Mouse (Mus musculus) liver, adult 2 months (tissue): Measurements from ENCODE around the gene Rrp7a. TPM values are rescaled to one million over a fixed set of nuclear protein-coding genes. Genes with fewer than 3 reads are reported as not detected.

Source experiments
- DNase-seq: peaks from one replicate; pipeline ENCODE4 v3.0.0-alpha.2; 2011; ENCODE audit warnings: low read depth, low spot score; ENCODE audit errors: extremely low read depth
- H3K27ac ChIP-seq: fragments of 200-500 bp; replicated peaks from 2 replicates; pipeline ENCODE4 v1.5.1; 2012; ENCODE audit warnings: low read depth, mild to moderate bottlenecking, control low read depth, inconsistent platforms, low read length; ENCODE audit not compliant: insufficient read depth
- H3K27me3 ChIP-seq: fragments of 200-500 bp; 2 replicates; pipeline ENCODE4 v1.6.1; 2012; ENCODE audit warnings: mild to moderate bottlenecking, moderate library complexity, low read length, inconsistent platforms; ENCODE audit not compliant: control insufficient read depth, insufficient read depth
- H3K36me3 ChIP-seq: fragments of 200-500 bp; 2 replicates; pipeline ENCODE4 v1.6.1; 2012; ENCODE audit warnings: low read length, inconsistent platforms; ENCODE audit not compliant: control insufficient read depth, insufficient read depth
- H3K4me1 ChIP-seq: fragments of 200-500 bp; 2 replicates; pipeline ENCODE4 v1.6.1; 2011; ENCODE audit warnings: low read length; ENCODE audit not compliant: control insufficient read depth, insufficient read depth
- H3K4me3 ChIP-seq: fragments of 200-500 bp; 2 replicates; pipeline ENCODE4 v1.5.1; 2011; ENCODE audit warnings: low read depth, mild to moderate bottlenecking, control low read depth, low read length, moderate library complexity; ENCODE audit not compliant: insufficient read depth
- H3K79me2 ChIP-seq: fragments of 200-500 bp; 2 replicates; pipeline ENCODE4 v1.6.1; 2012; ENCODE audit warnings: inconsistent platforms, mild to moderate bottlenecking, low read length, moderate library complexity; ENCODE audit not compliant: control insufficient read depth, insufficient read depth
- H3K9ac ChIP-seq: fragments of 200-500 bp; 2 replicates; pipeline ENCODE4 v1.6.1; 2012; ENCODE audit warnings: low read depth, mild to moderate bottlenecking, control low read depth, inconsistent platforms, low read length
- CTCF ChIP-seq: fragments of 200-500 bp; IDR thresholded peaks from 2 replicates; pipeline ENCODE4 v1.5.1; 2011; ENCODE audit warnings: low read depth, low read length, control low read depth
- POLR2A ChIP-seq: fragments of 200-500 bp; IDR thresholded peaks from 2 replicates; pipeline ENCODE4 v1.6.1; 2011; ENCODE audit warnings: low read length, control low read depth; ENCODE audit not compliant: insufficient read depth; ENCODE audit errors: extremely low read depth
- WGBS: fragments of 180-500 bp; shearing (Covaris S2); methylation state at CpG from one replicate; pipeline ENCODE4 v1.1.7; 2018; 5-methylcytosine and 5-hydroxymethylcytosine counted together
- polyA plus RNA-seq: library from polyadenylated mRNA; depleted of rRNA; stranded (reverse); fragments of >200 nt; gene quantifications from 2 replicates; pipeline ENCODE4 v1.2.3, GENCODE M21; 2012
- total RNA-seq: library from RNA; depleted of rRNA; stranded (reverse); fragments of >200 nt; gene quantifications from 2 replicates; pipeline ENCODE4 v1.2.3, GENCODE M21; 2014

Gene Rrp7a
- total and polyA plus RNA-seq, 2 experiments: 9.1 to 44.1 TPM

DNA sequence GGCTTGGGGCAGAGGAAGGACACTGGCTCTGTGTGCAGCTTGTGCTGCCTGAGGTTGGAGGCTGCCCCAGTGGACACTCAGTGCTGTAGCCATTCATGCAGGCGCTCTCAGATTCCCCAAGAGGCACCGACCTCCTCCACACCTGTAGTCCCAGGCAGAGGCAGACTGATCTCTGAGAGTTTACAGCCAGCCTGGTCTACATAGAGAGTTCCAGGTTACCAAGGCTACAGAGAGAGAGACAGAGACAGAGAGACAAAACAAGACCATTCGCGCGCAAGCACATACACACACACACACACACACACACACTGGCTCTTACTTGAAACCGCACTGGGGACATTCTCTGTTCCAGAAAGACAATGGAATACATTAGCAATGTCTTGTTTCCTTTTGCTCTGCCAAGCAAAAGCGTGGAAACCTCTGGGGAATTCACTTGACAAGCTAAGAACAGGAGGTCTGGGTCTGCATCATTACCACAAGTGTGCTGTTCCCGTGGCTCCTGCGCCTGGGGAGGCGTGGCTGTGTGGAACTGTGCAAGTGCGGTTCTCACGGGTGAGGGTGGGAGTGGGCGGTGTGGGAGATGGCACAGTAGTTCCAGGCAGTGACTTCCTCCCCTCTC, 38.5 kb downstream of the Rrp7a start:
- Histone ChIP-seq H3K27me3 (no peaks in the 10 kb centered on the region), H3K9ac (no peak overlapping the region), H3K36me3 (no peaks in the 10 kb centered on the region), H3K4me3 (no peak overlapping the region), H3K79me2 (no peaks in the 10 kb centered on the region), H3K4me1 (no peaks in the 10 kb centered on the region), H3K27ac (no peak overlapping the region)
- TF ChIP-seq POLR2A: no peak
- no peak for TF ChIP-seq CTCF
- 81% methylated on average over 13 of the region's 13 CpGs for WGBS
- DNase-seq: no peak

DNA sequence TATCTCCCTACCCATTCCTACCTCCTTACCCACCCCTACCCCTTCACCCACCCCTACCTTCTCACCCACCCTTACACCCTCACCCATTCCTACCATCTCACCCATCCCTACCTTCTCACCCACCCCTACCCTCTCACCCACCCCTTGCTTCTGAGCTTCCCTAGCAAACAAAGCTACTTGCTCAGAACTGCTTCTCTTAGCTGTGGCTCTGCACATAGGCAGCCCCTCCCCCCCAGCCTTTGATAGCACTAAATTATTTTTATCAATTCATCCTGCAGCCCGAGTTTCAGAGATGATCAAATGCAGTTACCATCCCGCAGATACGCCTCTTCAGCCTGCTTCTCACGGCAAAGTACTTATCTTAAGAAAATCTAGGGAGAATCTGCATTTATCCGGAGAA, 39.1 kb downstream of the Rrp7a start:
- H3K36me3 ChIP-seq: no peaks in the 10 kb centered on the region
- H3K9ac ChIP-seq: no peak overlapping the region
- DNase-seq: no peak
- no peaks in the 10 kb centered on the region for H3K79me2 ChIP-seq
- no peak overlapping the region for H3K27ac ChIP-seq
- no peaks in the 10 kb centered on the region for H3K27me3 ChIP-seq
- H3K4me3 ChIP-seq: no peak overlapping the region
- WGBS: 77% methylated on average over 5 of the region's 5 CpGs
- TF ChIP-seq CTCF (no peak), POLR2A (no peak)
- H3K4me1 ChIP-seq: no peaks in the 10 kb centered on the region

DNA sequence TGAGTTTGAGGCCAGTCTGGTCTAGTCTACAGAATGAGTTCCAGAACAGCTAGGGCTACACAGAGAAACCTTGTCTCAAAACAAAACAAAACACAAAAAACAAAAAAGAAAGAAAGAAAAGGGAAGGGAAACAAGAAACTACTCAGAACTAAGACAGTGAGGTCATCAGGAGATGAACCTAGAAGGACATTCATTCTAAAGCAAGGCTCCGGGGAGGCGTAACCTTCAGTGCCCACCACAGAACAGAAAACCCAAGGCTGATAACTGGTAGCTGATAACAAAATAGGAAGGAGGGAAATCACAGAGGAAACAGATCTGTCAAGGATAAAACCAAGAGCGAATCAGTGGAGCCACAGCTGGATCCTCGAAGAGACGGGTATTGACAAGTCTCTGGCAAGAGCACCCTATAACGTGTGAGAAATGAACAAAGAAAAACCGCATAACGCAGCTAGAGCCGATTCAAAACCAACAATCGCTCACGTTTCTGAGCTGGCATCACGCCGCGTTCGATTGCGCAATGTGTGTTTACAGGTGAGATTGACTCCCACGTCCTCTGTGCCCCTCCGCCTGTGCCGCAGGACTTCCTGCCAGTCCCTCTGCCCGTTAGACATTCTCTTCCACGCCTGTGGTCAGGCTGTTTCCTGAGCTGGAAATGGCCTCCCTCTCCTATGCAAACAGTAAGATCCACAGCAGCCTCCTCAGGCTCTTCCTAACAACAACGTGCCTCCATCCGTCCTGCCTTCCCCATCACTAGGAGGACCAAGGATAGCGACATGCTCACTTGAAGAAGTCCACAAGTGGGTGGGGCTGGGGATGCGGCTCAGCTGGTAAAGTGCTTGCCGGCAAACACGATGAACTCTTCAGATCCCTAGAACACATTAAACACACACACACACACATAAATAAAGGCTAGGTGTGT, 46.7 kb downstream of the Rrp7a start:
- no peak for TF ChIP-seq CTCF
- TF ChIP-seq POLR2A: no peak
- no peaks in the 10 kb centered on the region for H3K36me3 ChIP-seq
- WGBS: 18% methylated on average over 27 of the region's 27 CpGs

DNA sequence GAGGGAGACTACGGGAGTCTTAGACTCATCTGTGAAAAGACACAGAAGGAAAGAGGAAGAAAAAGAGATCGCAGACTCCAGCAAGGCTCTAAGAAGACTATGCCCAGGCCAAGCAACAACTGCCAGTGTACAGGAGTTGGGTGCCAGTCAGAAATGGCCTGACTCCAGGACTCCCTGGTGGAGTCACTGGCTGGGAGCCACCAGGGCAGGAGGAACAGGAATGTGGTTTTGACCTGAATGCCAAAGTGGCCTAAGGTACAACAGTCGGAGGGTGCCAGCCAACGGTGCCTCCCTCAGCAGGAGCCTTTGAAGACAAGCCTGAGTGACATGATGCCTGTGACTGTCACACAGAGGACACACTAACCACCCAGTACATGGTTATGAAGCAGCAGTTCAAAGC, 48.4 kb downstream of the Rrp7a start:
- H3K4me3 ChIP-seq: no peak overlapping the region
- H3K36me3 ChIP-seq: no peaks in the 10 kb centered on the region
- H3K79me2 ChIP-seq: no peaks in the 10 kb centered on the region
- WGBS: 35% methylated on average over 4 of the region's 4 CpGs
- no peak overlapping the region for H3K27ac ChIP-seq
- H3K27me3 ChIP-seq: no peaks in the 10 kb centered on the region
- H3K9ac ChIP-seq: no peak overlapping the region
- TF ChIP-seq CTCF (no peak), POLR2A (no peak)
- peak; percentile 84 for DNase-seq
- peaks cover 7% of the 10 kb centered on the region for H3K4me1 ChIP-seq

More for the DNA sequence above, 46.7 kb downstream of the Rrp7a start:
- Histone ChIP-seq H3K4me1 (peaks cover 7% of the 10 kb centered on the region), H3K27me3 (no peaks in the 10 kb centered on the region), H3K9ac (no peak overlapping the region), H3K27ac (no peak overlapping the region), H3K79me2 (no peaks in the 10 kb centered on the region), H3K4me3 (no peak overlapping the region)
- peak; percentile 65 for DNase-seq

DNA sequence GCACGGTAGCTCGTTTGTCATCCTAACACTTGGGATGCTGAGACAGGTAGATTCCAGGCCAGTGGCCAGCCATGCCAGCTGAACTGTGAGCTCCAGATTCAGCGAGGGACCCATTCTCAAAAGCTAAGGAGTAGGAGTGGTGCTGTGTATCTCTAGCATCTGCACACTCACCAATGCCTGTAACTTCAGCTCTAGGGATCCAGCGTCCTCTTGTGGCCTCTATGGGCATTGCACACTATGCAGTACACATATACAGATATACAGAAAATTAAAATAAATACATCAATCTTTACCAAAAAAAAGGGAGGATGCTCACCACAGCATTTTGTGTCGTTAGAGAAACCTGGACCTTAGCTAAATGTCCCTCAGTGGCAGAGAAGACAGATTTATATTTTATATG, 50.8 kb downstream of the Rrp7a start:
- TF ChIP-seq POLR2A (no peak), CTCF (no peak)
- Histone ChIP-seq H3K27me3 (no peaks in the 10 kb centered on the region), H3K27ac (no peak overlapping the region), H3K4me1 (peaks cover 7% of the 10 kb centered on the region), H3K36me3 (no peaks in the 10 kb centered on the region), H3K4me3 (no peak overlapping the region), H3K9ac (no peak overlapping the region), H3K79me2 (no peaks in the 10 kb centered on the region)
- no peak for DNase-seq
- WGBS: 87% methylated on average over 5 of the region's 5 CpGs

DNA sequence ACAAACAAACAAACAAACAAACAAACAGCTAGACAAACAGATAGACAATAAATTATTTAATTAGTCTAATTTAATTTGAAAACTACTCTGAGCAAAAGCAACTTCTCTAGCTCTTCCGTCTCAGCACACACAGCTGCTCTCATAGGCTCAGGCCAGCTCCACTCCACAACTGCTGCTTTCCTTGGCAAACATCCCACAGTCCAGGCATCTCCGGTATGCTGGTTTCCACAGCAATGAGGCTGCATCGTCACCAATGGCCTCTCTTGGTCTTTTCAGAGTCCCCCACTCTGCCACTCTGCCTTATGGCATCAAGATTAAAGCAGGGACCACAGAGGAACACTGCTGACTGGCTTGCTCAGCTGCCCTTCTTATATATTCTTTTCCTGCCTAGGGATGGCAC, 51.7 kb downstream of the Rrp7a start:
- H3K36me3 ChIP-seq: no peaks in the 10 kb centered on the region
- DNase-seq: no peak
- H3K27me3 ChIP-seq: no peaks in the 10 kb centered on the region
- H3K27ac ChIP-seq: no peak overlapping the region
- peaks cover 4% of the 10 kb centered on the region for H3K4me1 ChIP-seq
- H3K4me3 ChIP-seq: no peak overlapping the region
- WGBS: 73% methylated on average over 3 of the region's 3 CpGs
- no peaks in the 10 kb centered on the region for H3K79me2 ChIP-seq
- H3K9ac ChIP-seq: no peak overlapping the region
- TF ChIP-seq CTCF: no peak
- no peak for TF ChIP-seq POLR2A
